Mouse (Mus musculus): ENCODE results near the gene Tnfaip1. TPM values are rescaled to one million over a fixed set of nuclear protein-coding genes. Genes with fewer than 3 reads are reported as not detected.

The Tnfaip1 gene
- total and polyA plus RNA-seq, 3 experiments = 19.5 to 44.9 (median 24.6) TPM

DNA sequence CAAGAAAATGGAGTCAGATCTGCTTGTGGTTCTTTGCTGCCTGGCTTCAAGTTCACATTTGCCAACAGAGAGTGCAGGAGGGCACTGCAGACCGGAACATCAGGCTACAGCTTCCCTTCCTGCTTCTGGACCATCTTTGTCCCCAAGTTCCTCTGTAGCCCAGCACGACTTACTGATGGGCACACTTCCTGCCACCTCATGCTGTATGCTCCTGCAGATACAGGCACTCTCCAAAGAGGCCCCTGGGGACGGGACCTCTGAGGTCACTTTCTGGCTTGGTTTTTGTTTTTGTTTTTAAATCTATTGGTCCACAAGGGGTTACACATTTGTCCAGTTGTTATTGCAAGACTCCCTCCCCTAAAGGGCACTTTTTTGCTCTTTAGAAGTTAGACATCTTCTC is 33.7 kb upstream of the Tnfaip1 start:
- Histone ChIP-seq H3K9ac (ENCODE audit: insufficient read depth, low read depth) (no peak overlapping the region), H3K4me1 (ENCODE audit: control insufficient read depth in 1 of 2, insufficient read depth in 2 of 2) (0 out of 4 replicates have a peak, but pooled peaks cover 0 to 3% of the 10 kb centered on the region in 2 experiments), H3K4me2 (ENCODE audit: insufficient read depth, low read depth, poor library complexity, severe bottlenecking) (no peak overlapping the region), H3K36me3 (replicated peaks in 1 of 2; ENCODE audit: control insufficient read depth in 1 of 2, insufficient read depth in 1 of 2, low read length in 1 of 2) (peaks cover 23 to 71% of the 10 kb centered on the region in 2 experiments), H3K9me3 (replicated peaks; ENCODE audit: low read length) (no peaks in the 10 kb centered on the region), H3K27me3 (replicated peaks) (no peaks in the 10 kb centered on the region), H3K79me2 (replicated peaks; ENCODE audit: control insufficient read depth, extremely low read depth, insufficient read depth, poor library complexity, severe bottlenecking) (no peaks in the 10 kb centered on the region), H3K27ac (ENCODE audit: insufficient read depth, low read depth) (no peak overlapping the region), H3K4me3 (replicated peaks in 1 of 3; ENCODE audit: low read depth in 2 of 3, low read length in 2 of 3, poor library complexity in 1 of 3) (no peak overlapping the region)
- dilution Hi-C loops (cut with MboI; ENCODE audit: extremely low pct_ligation_motif_present, extremely low pct_unique_long_range_greater_than_20kb, low sequenced_read_pairs) (no loop called here), in situ Hi-C loops (cut with MboI; ENCODE audit: low pct_ligation_motif_present, low pct_unique_long_range_greater_than_20kb, low sequenced_read_pairs) (loop anchor here (10.0 to 25.0 kb wide), 3 partner anchors 255 to 642 kb away; partner anchors contain the start of gene Lyrm9)
- TF ChIP-seq ZMIZ1 (IDR thresholded peaks at IDR 0.05; ENCODE audit: low read depth, low read length) (no peak), CTCF (conservative IDR thresholded peaks at IDR 0.05 in 1 of 2, IDR thresholded peaks at IDR 0.05 in 1 of 2; ENCODE audit: low read depth in 2 of 2, low read length in 2 of 2) (no peak), CHD2 (IDR thresholded peaks at IDR 0.05; ENCODE audit: low read length) (no peak), JUN (IDR thresholded peaks at IDR 0.05; ENCODE audit: insufficient read depth, low read depth, low read length) (no peak), CHD1 (IDR thresholded peaks at IDR 0.05; ENCODE audit: low read depth, low read length) (no peak), MAFK (IDR thresholded peaks at IDR 0.05; ENCODE audit: insufficient replicate concordance, low read length) (no peak), USF1 (IDR thresholded peaks at IDR 0.05; ENCODE audit: low read depth, low read length) (no peak), MXI1 (IDR thresholded peaks at IDR 0.05; ENCODE audit: low read depth, low read length) (no peak)
- no peak for DNase-seq (ENCODE audit: extremely low read depth)

DNA sequence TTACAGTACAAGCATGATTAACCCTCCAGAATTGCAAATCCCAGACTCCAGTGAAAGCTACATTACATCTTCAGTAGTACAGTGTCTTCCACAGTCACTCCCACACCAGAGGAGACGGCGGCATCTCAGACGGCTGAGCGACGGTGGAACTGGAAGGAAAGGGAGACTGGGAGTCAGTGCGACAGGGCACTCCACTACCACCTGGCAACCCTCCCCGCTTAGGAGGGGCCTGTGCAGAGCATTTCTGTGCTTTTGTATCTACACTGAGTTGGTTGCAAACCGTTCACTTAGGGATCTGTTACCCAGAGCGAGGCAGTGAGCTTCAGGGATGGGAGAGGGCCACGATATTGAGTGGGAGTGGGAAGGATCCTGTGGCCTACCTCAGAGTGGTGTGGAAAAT is 32.7 kb upstream of the Tnfaip1 start:
- H3K4me3 ChIP-seq (replicated peaks in 1 of 3; ENCODE audit: low read depth in 2 of 3, low read length in 2 of 3, poor library complexity in 1 of 3) = no peak overlapping the region
- dilution Hi-C loops (cut with MboI; ENCODE audit: extremely low pct_ligation_motif_present, extremely low pct_unique_long_range_greater_than_20kb, low sequenced_read_pairs) = no loop called here
- H3K79me2 ChIP-seq (replicated peaks; ENCODE audit: control insufficient read depth, extremely low read depth, insufficient read depth, poor library complexity, severe bottlenecking) = no peaks in the 10 kb centered on the region
- 0 out of 4 replicates have a peak, but pooled peaks cover 0 to 3% of the 10 kb centered on the region in 2 experiments for H3K4me1 ChIP-seq (ENCODE audit: control insufficient read depth in 1 of 2, insufficient read depth in 2 of 2)
- H3K27me3 ChIP-seq (replicated peaks) = no peaks in the 10 kb centered on the region
- H3K36me3 ChIP-seq (replicated peaks in 1 of 2; ENCODE audit: control insufficient read depth in 1 of 2, insufficient read depth in 1 of 2, low read length in 1 of 2) = peaks cover 23 to 67% of the 10 kb centered on the region in 2 experiments
- DNase-seq (ENCODE audit: extremely low read depth) = no peak
- no peaks in the 10 kb centered on the region for H3K9me3 ChIP-seq (replicated peaks; ENCODE audit: low read length)
- in situ Hi-C loops (cut with MboI; ENCODE audit: low pct_ligation_motif_present, low pct_unique_long_range_greater_than_20kb, low sequenced_read_pairs) = loop anchor here (10.0 to 25.0 kb wide), 3 partner anchors 256 to 643 kb away; partner anchors contain the start of gene Lyrm9
- H3K9ac ChIP-seq (ENCODE audit: insufficient read depth, low read depth) = no peak overlapping the region
- H3K27ac ChIP-seq (ENCODE audit: insufficient read depth, low read depth) = no peak overlapping the region
- no peak for TF ChIP-seq KAT2A (IDR thresholded peaks at IDR 0.05; ENCODE audit: insufficient replicate concordance, low read length)
- TF ChIP-seq NELFE (IDR thresholded peaks at IDR 0.05; ENCODE audit: low read depth, low read length) = no peak
- TF ChIP-seq USF2 (conservative IDR thresholded peaks at IDR 0.05; ENCODE audit: low read depth, low read length) = no peak
- TF ChIP-seq CHD1 (IDR thresholded peaks at IDR 0.05; ENCODE audit: low read depth, low read length) = no peak
- TF ChIP-seq MYC (IDR thresholded peaks at IDR 0.05; ENCODE audit: low read depth, low read length) = no peak
- TF ChIP-seq BHLHE40 (IDR thresholded peaks at IDR 0.05; ENCODE audit: low read depth, low read length) = no peak
- no peak for TF ChIP-seq EP300 (IDR thresholded peaks at IDR 0.05; ENCODE audit: low read length)
- no peak for TF ChIP-seq GABPA (IDR thresholded peaks at IDR 0.05; ENCODE audit: insufficient replicate concordance, low read depth, low read length)
- H3K4me2 ChIP-seq (ENCODE audit: insufficient read depth, low read depth, poor library complexity, severe bottlenecking) = no peak overlapping the region
